Mouse (Mus musculus) MEL (cell line): ENCODE measurements at regions not wholly inside any gene's neighbourhood (a gene's known extent, or its start where the extent isn't known, plus 50 kb on each side); places are given as distances from the start of the nearest gene placed in this dataset.

Experiments used
- DNase-seq: peaks from one replicate; pipeline ENCODE4 v3.0.0; 2011; ENCODE audit warnings: low read depth, low spot score
- H3K27ac ChIP-seq: 2 replicates; pipeline ENCODE4 v1.5.1; 2012; ENCODE audit warnings: low read depth, mild to moderate bottlenecking, control low read depth, low read length, moderate library complexity; ENCODE audit not compliant: control insufficient read depth
- H3K27me3 ChIP-seq, 2 experiments: fragments of 150-350 bp in 1 of 2; sonication (generic) in 1 of 2; 2 replicates each; pipeline ENCODE4 v1.6.1; 2012; ENCODE audit warnings: low read length in 2 of 2, mild to moderate bottlenecking in 2 of 2, improper control_type of control experiment in 1 of 2, moderate library complexity in 1 of 2; ENCODE audit not compliant: insufficient read depth in 2 of 2, control insufficient read depth in 1 of 2
- H3K36me3 ChIP-seq, 2 experiments: 2 replicates each; pipeline ENCODE4 v1.6.1; 2012 to 2014; ENCODE audit warnings: low read length in 2 of 2, improper control_type of control experiment in 1 of 2, inconsistent platforms in 1 of 2, mild to moderate bottlenecking in 1 of 2; ENCODE audit not compliant: insufficient read depth in 2 of 2, control insufficient read depth in 1 of 2
- H3K4me1 ChIP-seq, 2 experiments: fragments of 150-350 bp in 1 of 2; sonication (generic) in 1 of 2; 2 replicates each; pipeline ENCODE4 v1.6.1; 2012; ENCODE audit warnings: low read length in 2 of 2, improper control_type of control experiment in 1 of 2, mild to moderate bottlenecking in 1 of 2; ENCODE audit not compliant: insufficient read depth in 2 of 2, control insufficient read depth in 1 of 2
- H3K4me3 ChIP-seq, 2 experiments: fragments of 150-350 bp in 1 of 2; sonication (generic) in 1 of 2; 2 replicates each; pipeline ENCODE4 v1.5.1; 2012; ENCODE audit warnings: low read depth in 2 of 2, low read length in 2 of 2, mild to moderate bottlenecking in 2 of 2, moderate library complexity in 2 of 2, control low read depth in 1 of 2, improper control_type of control experiment in 1 of 2; ENCODE audit not compliant: control insufficient read depth in 1 of 2, insufficient read depth in 1 of 2
- H3K79me2 ChIP-seq: 2 replicates; pipeline ENCODE4 v1.6.1; 2012; ENCODE audit warnings: mild to moderate bottlenecking, low read length, moderate library complexity; ENCODE audit not compliant: control insufficient read depth, poor library complexity, insufficient read depth
- H3K9ac ChIP-seq: 2 replicates; pipeline ENCODE4 v1.6.1; 2012; ENCODE audit warnings: low read depth, mild to moderate bottlenecking, control low read depth, low read length, moderate library complexity; ENCODE audit not compliant: control insufficient read depth, poor library complexity, severe bottlenecking
- H3K9me3 ChIP-seq: fragments of 150-350 bp; sonication (generic); replicated peaks from 2 replicates; pipeline ENCODE4 v1.6.1; 2012; ENCODE audit warnings: mild to moderate bottlenecking, low read length, improper control_type of control experiment, moderate library complexity; ENCODE audit not compliant: insufficient read depth
- CTCF ChIP-seq, 3 experiments: IDR thresholded peaks in 2 of 3; conservative IDR thresholded peaks in 1 of 3; 2 replicates each; pipeline ENCODE4 v1.5.1; 2011 to 2012; ENCODE audit warnings: low read length in 3 of 3, low read depth in 2 of 3, mild to moderate bottlenecking in 2 of 3, improper control_type of control experiment in 1 of 3, inconsistent platforms in 1 of 3, mixed read lengths in 1 of 3, moderate library complexity in 1 of 3; ENCODE audit not compliant: control insufficient read depth in 1 of 3, insufficient read depth in 1 of 3, poor library complexity in 1 of 3, severe bottlenecking in 1 of 3
- EP300 ChIP-seq, 2 experiments: IDR thresholded peaks; 2 replicates each; pipeline ENCODE4 v1.6.1; 2011; ENCODE audit warnings: improper control_type of control experiment in 2 of 2, low read length in 2 of 2, low read depth in 1 of 2, mild to moderate bottlenecking in 1 of 2
- HCFC1 ChIP-seq: IDR thresholded peaks from 2 replicates; pipeline ENCODE4 v1.6.1; 2012; ENCODE audit warnings: low read depth, mild to moderate bottlenecking, inconsistent platforms, low read length, improper control_type of control experiment, moderate library complexity
- MAFK ChIP-seq: IDR thresholded peaks from 2 replicates; pipeline ENCODE4 v1.6.1; 2011; ENCODE audit warnings: low read depth, mild to moderate bottlenecking, low read length, improper control_type of control experiment, borderline replicate concordance
- MXI1 ChIP-seq: IDR thresholded peaks from 2 replicates; pipeline ENCODE4 v1.6.1; 2011; ENCODE audit warnings: mild to moderate bottlenecking, low read depth, low read length, improper control_type of control experiment
- MYB ChIP-seq: IDR thresholded peaks from 2 replicates; pipeline ENCODE4 v1.6.1; 2011; ENCODE audit warnings: mild to moderate bottlenecking, low read depth, low read length, improper control_type of control experiment
- POLR2AphosphoS2 ChIP-seq: IDR thresholded peaks from 2 replicates; pipeline ENCODE4 v1.6.1; 2011; ENCODE audit warnings: low read length, improper control_type of control experiment
- POLR2AphosphoS5 ChIP-seq: IDR thresholded peaks from 2 replicates; pipeline ENCODE4 v1.6.1; 2012; ENCODE audit warnings: low read depth, borderline replicate concordance, mild to moderate bottlenecking, inconsistent platforms, low read length, moderate library complexity, mixed read lengths
- RAD21 ChIP-seq: IDR thresholded peaks from 2 replicates; pipeline ENCODE4 v1.6.1; 2011; ENCODE audit warnings: mild to moderate bottlenecking, low read depth, low read length, improper control_type of control experiment
- RCOR1 ChIP-seq: IDR thresholded peaks from 2 replicates; pipeline ENCODE4 v1.6.1; 2012; ENCODE audit warnings: low read depth, mild to moderate bottlenecking, inconsistent platforms, low read length, improper control_type of control experiment
- SMC3 ChIP-seq: IDR thresholded peaks from 2 replicates; pipeline ENCODE4 v1.6.1; 2011; ENCODE audit warnings: low read depth, low read length, improper control_type of control experiment
- TAL1 ChIP-seq: IDR thresholded peaks from 2 replicates; pipeline ENCODE4 v1.6.1; 2012; ENCODE audit warnings: mild to moderate bottlenecking, inconsistent platforms, low read length, moderate library complexity, mixed read lengths
- TBP ChIP-seq: IDR thresholded peaks from 2 replicates; pipeline ENCODE4 v1.8.0; 2011; ENCODE audit warnings: low read depth, low read length, improper control_type of control experiment
- TCF12 ChIP-seq: IDR thresholded peaks from 2 replicates; pipeline ENCODE4 v1.6.1; 2014; ENCODE audit warnings: low read depth, mild to moderate bottlenecking, inconsistent platforms, low read length, improper control_type of control experiment, moderate library complexity
- USF1 ChIP-seq: IDR thresholded peaks from 2 replicates; pipeline ENCODE4 v1.6.1; 2014; ENCODE audit warnings: low read depth, mild to moderate bottlenecking, inconsistent platforms, low read length, improper control_type of control experiment, moderate library complexity
- USF2 ChIP-seq, 2 experiments: IDR thresholded peaks; 2 replicates each; pipeline ENCODE4 v1.6.1; 2011 to 2012; ENCODE audit warnings: improper control_type of control experiment in 2 of 2, low read length in 2 of 2, borderline replicate concordance in 1 of 2, inconsistent platforms in 1 of 2, low read depth in 1 of 2, mild to moderate bottlenecking in 1 of 2; ENCODE audit not compliant: insufficient read depth in 1 of 2
- ZMIZ1 ChIP-seq: IDR thresholded peaks from 2 replicates; pipeline ENCODE4 v1.6.1; 2012; ENCODE audit warnings: low read depth, mild to moderate bottlenecking, inconsistent platforms, low read length, improper control_type of control experiment, moderate library complexity
- ZNF384 ChIP-seq: IDR thresholded peaks from 2 replicates; pipeline ENCODE4 v1.6.1; 2012; ENCODE audit warnings: low read depth, mild to moderate bottlenecking, inconsistent platforms, low read length, improper control_type of control experiment

DNA sequence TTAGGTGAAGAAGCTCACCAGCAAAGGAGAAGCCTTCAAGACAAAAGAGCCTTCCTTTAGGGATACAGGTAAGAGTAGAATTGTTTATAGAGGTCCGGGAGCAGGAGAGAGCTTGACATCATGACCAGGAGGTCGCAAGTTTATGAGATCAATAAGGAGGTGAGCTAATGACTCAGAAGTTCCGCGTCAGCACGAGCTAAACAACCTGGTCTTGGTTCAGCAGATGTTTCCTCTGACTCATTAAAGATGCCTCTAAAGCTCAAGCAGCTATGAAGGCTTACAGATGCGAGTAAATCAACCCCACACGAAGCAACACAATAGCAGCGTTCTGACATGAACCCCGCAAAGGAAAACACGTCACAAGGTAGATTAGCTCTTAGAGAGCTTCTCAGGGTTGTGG, 171.1 kb upstream of the Jade1 start:
- Histone ChIP-seq H3K36me3 (no peaks in the 10 kb centered on the region), H3K9me3 (no peaks in the 10 kb centered on the region), H3K4me1 (no peaks in the 10 kb centered on the region), H3K4me3 (no peak overlapping the region), H3K27ac (no peak overlapping the region), H3K9ac (no peak overlapping the region), H3K27me3 (no peaks in the 10 kb centered on the region), H3K79me2 (no peaks in the 10 kb centered on the region)
- no peak for DNase-seq
- no peak for TF ChIP-seq TBP
- TF ChIP-seq ZNF384 = no peak
- no peak for TF ChIP-seq MAFK
- no peak for TF ChIP-seq EP300 (IDR thresholded peaks at IDR 0.05; ENCODE audit: low read depth in 1 of 2, low read length in 2 of 2)
- TF ChIP-seq TAL1 = no peak
- TF ChIP-seq POLR2AphosphoS5 = no peak
- TF ChIP-seq RCOR1 = no peak

DNA sequence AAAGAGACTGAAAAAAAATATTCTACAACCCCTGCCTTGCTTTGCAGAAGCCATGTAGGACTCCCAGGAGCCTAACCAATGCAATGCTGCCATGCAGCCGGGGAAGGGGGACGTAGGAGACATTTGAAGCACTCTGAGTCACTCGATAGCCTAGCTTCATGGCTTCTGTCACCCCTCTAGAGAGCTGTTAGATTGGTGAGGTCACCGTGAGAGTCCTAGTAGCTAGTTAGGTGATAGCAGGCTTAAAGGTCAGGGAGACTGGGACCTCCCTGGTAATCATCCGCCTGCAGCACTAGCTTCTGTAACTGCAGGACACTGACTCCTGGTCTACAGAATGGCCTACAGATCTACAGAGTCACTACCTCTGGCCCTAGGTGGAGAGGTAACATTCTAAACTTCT, 177.0 kb upstream of the Jade1 start:
- no peaks in the 10 kb centered on the region for H3K36me3 ChIP-seq
- TF ChIP-seq CTCF (IDR thresholded peaks at IDR 0.05 in 2 of 3, conservative IDR thresholded peaks at IDR 0.05 in 1 of 3; ENCODE audit: control insufficient read depth in 1 of 3, insufficient read depth in 1 of 3, low read depth in 2 of 3, low read length in 3 of 3, poor library complexity in 1 of 3, severe bottlenecking in 1 of 3) = no peak
- no peak for TF ChIP-seq ZNF384
- TF ChIP-seq MYB = no peak
- no peak for TF ChIP-seq USF2 (IDR thresholded peaks at IDR 0.05; ENCODE audit: borderline replicate concordance in 1 of 2, insufficient read depth in 1 of 2, low read depth in 1 of 2, low read length in 2 of 2)
- TF ChIP-seq RAD21 = no peak
- TF ChIP-seq SMC3 = no peak
- TF ChIP-seq EP300 (IDR thresholded peaks at IDR 0.05; ENCODE audit: low read depth in 1 of 2, low read length in 2 of 2) = no peak
- no peak overlapping the region for H3K4me3 ChIP-seq
- H3K4me1 ChIP-seq = no peaks in the 10 kb centered on the region
- H3K9ac ChIP-seq = no peak overlapping the region
- DNase-seq = no peak
- no peak overlapping the region for H3K27ac ChIP-seq
- H3K9me3 ChIP-seq = no peaks in the 10 kb centered on the region
- H3K79me2 ChIP-seq = no peaks in the 10 kb centered on the region
- no peaks in the 10 kb centered on the region for H3K27me3 ChIP-seq

DNA sequence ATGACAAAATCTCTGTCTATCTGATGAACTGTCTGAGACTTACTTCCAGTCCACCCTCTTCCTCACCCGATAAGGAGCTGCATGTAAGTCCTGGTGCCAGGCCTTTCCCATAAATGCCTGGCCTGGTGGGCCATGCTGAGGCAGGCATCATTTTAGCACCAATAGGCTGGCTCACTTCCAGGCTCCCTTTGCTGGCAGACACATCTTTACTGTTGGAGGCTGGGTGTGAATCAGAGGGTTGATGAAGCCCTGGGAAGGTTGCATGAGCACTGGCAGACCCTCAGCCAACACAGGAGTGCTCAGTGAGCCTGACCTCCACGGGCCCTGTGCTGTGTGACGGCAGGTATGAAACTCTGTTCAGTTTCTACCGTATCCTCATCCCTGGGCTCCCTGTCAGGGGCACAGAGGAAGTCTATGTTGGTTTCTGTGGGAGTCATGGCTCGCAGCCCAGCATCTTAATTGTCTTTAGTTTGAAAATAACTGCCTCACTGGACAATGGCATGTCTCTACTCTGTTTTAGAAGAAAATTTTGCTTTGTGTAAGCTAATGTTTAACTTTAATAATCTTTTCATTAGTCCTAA, 177.6 kb upstream of the Jade1 start:
- Histone ChIP-seq H3K4me1 (no peaks in the 10 kb centered on the region), H3K4me3 (no peak overlapping the region), H3K79me2 (no peaks in the 10 kb centered on the region), H3K27me3 (no peaks in the 10 kb centered on the region), H3K27ac (no peak overlapping the region), H3K36me3 (no peaks in the 10 kb centered on the region), H3K9ac (no peak overlapping the region), H3K9me3 (no peaks in the 10 kb centered on the region)
- TF ChIP-seq ZMIZ1 (no peak), MXI1 (no peak), CTCF (IDR thresholded peaks at IDR 0.05 in 2 of 3, conservative IDR thresholded peaks at IDR 0.05 in 1 of 3; ENCODE audit: control insufficient read depth in 1 of 3, insufficient read depth in 1 of 3, low read depth in 2 of 3, low read length in 3 of 3, poor library complexity in 1 of 3, severe bottlenecking in 1 of 3) (no peak), USF1 (no peak), POLR2AphosphoS2 (no peak), TCF12 (no peak), TAL1 (no peak), HCFC1 (no peak)
- DNase-seq = no peak
